Mouse (Mus musculus) heart, embryonic 10.5 days (tissue): ENCODE results near the gene Prom2. TPM values are rescaled to one million over a fixed set of nuclear protein-coding genes. Genes with fewer than 3 reads are reported as not detected.

ENCODE experiments used
- polyA plus RNA-seq: library from polyadenylated mRNA; unstranded; fragments of >200 nt; fragmentation: Nextera tagmentation; extraction: Ambion mirVana; gene quantifications from 2 replicates; pipeline ENCODE4 v1.2.1, GENCODE M21; 2016

Gene Prom2
- polyA plus RNA-seq, 1 experiment from 2014 or later, result 1.2 TPM

Other genes starting within 250 kb of the Prom2 start
- 14.1 and 15.7 TPM in 2 replicates for gene Dusp2, start 205.3 kb downstream of the Prom2 start, polyA plus RNA-seq
- gene Astl, start 202.8 kb downstream of the Prom2 start, polyA plus RNA-seq, result 0.08 TPM in 1 of 2 replicates, not detected in the other
- 9.2 and 10.1 TPM in 2 replicates for gene Adra2b, start 178.3 kb downstream of the Prom2 start, polyA plus RNA-seq
- gene Gpat2, start 116.3 kb downstream of the Prom2 start, polyA plus RNA-seq, result 0.28 and 0.71 TPM in 2 replicates
- 24.5 and 27.8 TPM in 2 replicates for gene Fahd2a, start 96.9 kb downstream of the Prom2 start, polyA plus RNA-seq
- gene Kcnip3, start 19.4 kb downstream of the Prom2 start, polyA plus RNA-seq, result 1.7 and 2.1 TPM in 2 replicates
- gene Zfp661, start 45.6 kb upstream of the Prom2 start, polyA plus RNA-seq, result 2.8 and 4.4 TPM in 2 replicates
- 155 and 156 TPM in 2 replicates for gene Mrps5, start 45.8 kb upstream of the Prom2 start, polyA plus RNA-seq
- gene Mal, start 115.2 kb upstream of the Prom2 start, polyA plus RNA-seq, result 1.7 and 1.8 TPM in 2 replicates
- gene Mall, start 188.5 kb upstream of the Prom2 start, polyA plus RNA-seq, result 2.0 and 2.8 TPM in 2 replicates
- 16.9 and 20.5 TPM in 2 replicates for gene Nphp1, start 247.4 kb upstream of the Prom2 start, polyA plus RNA-seq